Mouse (Mus musculus): ENCODE data around the gene Fam69b.
A peak's percentile ranks its signal among the peaks of the same experiment; 100 is the strongest.

Gene Fam69b

GRCm38 (mm10) chr2:26628792-26629437 lies 658 bp downstream of the Fam69b start:
- no peak for DNase-seq

GRCm38 (mm10) chr2:26632541-26633395 lies 4.5 kb downstream of the Fam69b start:
- no peak for DNase-seq

- DNase-seq = no peak
These were observed 5.8 kb downstream of the Fam69b start for GRCm38 (mm10) chr2:26633953-26634530.

- DNase-seq = peak; percentile 26
These were observed 6.6 kb downstream of the Fam69b start for GRCm38 (mm10) chr2:26634629-26635488.

GRCm38 (mm10) chr2:26635489-26636324 lies 7.5 kb downstream of the Fam69b start:
- no peak for DNase-seq

GRCm38 (mm10) chr2:26636325-26636635 lies 8.0 kb downstream of the Fam69b start:
- DNase-seq = no peak

GRCm38 (mm10) chr2:26637316-26637932 lies 9.2 kb downstream of the Fam69b start:
- DNase-seq = no peak

- no peak for DNase-seq
These were observed 9.8 kb downstream of the Fam69b start for GRCm38 (mm10) chr2:26638039-26638438.

GRCm38 (mm10) chr2:26638572-26638971 lies 10.3 kb downstream of the Fam69b start:
- no peak for DNase-seq

GRCm38 (mm10) chr2:26639083-26639482 lies 10.8 kb downstream of the Fam69b start:
- peak; percentile 76 for DNase-seq

- DNase-seq = peak; percentile 98
These were observed 11.9 kb downstream of the Fam69b start for GRCm38 (mm10) chr2:26639838-26640830.

GRCm38 (mm10) chr2:26641006-26641647 lies 12.9 kb downstream of the Fam69b start:
- DNase-seq = no peak

GRCm38 (mm10) chr2:26643942-26644341 lies 15.7 kb downstream of the Fam69b start:
- DNase-seq = peak; percentile 68

- DNase-seq = peak; percentile 88
These were observed 18.5 kb downstream of the Fam69b start for GRCm38 (mm10) chr2:26646643-26647293.

- DNase-seq = peak; percentile 16
These were observed 26.4 kb downstream of the Fam69b start for GRCm38 (mm10) chr2:26654687-26655086.

GRCm38 (mm10) chr2:26657426-26657825 lies 29.2 kb downstream of the Fam69b start:
- no peak for DNase-seq

- DNase-seq = no peak
These were observed 33.0 kb downstream of the Fam69b start for GRCm38 (mm10) chr2:26661143-26661752.

GRCm38 (mm10) chr2:26661768-26662508 lies 33.7 kb downstream of the Fam69b start:
- no peak for DNase-seq

All from lung, postnatal 36 days (tissue).